Mouse (Mus musculus) v-Abl transformed pro-B cells (cell line): ENCODE data around the gene Adam33.
"Not testable (repeated sequence)": the region's sequence is repeated elsewhere in the genome, so short reads cannot be mapped to it uniquely, and the experiment has no call there.

ENCODE experiments used
- in situ Hi-C, 2 experiments: fragments of 400-800 bp; cut with MboI; formaldehyde crosslinking; loops; one replicate each; pipeline ENCODE4 v1.15.1; 2025; ENCODE audit not compliant: unreplicated experiment in 2 of 2

Gene Adam33

DNA sequence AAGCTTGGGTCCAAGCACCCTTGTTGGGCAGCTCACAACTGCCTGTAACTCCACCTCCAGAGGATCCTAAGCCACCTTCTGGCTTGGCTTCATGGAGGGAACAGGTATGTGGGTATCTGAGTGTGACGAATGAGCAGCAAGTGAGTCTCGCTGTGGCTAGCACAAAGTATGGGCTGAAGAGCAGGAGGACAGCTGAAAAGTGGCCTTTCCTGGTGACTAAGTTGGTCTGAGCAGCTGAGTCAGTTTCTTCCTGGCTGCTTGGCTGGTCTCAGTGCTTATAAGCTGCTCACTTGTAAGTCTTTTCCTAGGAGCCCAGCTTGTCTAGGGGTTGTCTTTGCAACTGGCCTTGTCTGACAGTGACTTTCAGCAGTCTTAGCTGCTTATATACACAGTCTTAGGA is 27.3 kb downstream of the Adam33 start:
- in situ Hi-C loops = no loop called here

DNA sequence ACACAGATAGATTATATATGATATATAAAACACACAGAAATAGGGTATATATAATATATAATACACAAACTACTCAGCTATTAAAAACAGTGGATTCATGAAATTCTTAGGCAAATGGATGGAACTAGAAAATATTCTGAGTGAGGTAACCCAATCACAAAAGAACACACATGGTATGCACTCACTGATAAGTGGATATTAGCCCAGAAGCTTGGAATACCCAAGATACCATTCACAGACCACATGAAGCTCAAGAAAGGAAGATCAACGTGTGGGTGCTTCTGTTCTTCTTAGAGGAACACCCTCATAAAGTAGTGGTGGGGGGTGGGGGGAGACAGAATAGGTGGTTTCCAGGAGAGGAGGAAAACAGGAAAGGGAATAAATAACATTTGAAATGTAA is 32.2 kb downstream of the Adam33 start:
- in situ Hi-C loops = not testable (repeated sequence)

DNA sequence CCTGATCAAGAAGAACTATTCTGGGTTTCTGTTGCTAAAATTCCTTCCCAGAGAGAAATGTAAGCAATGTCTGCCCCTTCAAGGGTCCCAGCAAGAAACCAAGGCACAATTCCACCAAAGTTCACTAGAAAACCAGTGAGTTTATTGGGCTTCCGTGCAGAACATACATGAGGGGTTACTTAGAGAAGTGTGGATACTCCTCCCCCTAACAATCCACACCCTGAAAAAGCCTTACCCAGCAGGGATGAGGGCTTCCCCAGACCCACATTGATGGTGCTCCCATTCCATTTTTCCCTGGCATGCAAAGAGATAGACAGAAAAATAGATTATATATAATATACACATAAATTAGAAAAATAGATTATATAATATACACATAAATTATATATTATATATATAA is 32.6 kb downstream of the Adam33 start:
- in situ Hi-C loops = no loop called here

DNA sequence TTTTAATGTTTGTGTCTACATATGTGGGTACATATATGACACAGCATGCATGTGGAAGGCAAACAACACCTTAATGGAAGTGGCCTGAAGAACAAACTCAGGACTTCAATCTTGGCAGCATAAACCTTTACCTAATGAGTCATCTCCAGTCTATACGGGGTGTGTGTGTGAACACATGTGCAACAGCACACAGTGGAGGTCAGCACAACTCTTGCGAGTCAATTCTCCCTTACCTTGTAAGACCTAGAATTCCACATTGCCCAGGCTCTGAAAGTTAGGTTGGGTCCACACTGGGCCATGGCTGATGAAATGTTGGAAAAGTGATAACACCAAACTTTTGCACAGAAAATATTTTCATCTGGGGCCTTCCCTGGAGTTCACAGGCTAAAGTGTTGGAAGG is 33.1 kb downstream of the Adam33 start:
- in situ Hi-C loops = no loop called here

DNA sequence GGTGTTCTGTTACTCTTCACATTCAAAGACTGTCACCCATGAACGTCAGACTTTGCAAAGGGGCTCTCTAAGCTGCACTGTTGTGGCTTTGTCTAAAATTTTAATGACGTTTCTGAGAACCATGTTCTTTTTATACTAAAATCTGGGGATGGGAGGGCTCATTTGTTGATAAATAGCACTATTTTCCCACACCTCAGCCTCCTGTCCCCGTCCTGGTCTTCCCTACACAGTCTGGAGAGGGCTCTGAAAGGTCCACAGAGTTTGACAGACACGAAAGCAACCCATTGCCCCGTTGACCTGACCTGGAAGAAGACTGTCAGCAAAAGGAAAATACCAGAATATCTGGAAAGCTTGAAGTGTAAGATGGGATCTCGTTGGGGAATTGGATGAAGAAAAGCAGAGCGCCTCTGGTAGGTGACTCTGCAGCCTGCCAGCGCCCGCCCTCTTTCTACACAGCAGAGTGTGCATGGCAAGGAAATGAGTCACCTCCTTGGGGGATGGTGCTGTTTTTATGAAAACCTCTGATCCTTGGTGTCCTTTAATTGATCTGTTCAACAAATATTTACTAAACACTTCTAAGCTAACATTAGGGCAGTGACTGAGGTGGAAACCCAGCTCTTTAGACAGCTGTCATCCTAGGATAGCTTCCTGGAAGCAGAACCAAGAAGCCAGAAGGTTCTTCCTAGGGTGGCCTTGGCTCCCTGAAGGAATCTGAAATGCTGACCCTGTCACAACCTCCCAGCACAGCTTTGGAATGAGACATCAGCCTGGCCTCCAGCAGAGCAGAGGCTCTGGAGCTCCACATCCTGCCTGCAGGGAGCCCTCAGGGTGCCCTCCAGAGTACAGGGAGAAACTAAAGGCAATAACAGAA is 34.3 kb downstream of the Adam33 start:
- in situ Hi-C loops = no loop called here

DNA sequence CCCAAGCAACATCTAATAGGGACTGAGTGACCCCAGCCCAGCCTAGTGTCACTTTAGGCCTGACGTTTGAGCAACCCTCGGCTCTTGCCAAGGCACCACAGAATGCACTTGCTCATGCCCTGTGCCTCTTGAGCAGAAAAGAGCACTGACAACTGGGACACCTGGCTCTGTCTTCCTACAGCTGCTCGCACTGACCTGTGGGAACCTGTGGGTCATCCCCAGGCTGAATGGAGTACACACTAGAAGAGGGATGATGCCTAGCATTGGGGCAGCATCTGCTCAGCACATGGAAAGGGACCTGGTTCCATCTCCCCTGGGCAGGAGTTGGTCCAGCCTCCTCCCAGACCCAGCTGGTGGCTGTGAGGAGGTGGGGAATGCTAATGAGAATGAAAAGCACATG is 36.7 kb downstream of the Adam33 start:
- in situ Hi-C loops = no loop called here

DNA sequence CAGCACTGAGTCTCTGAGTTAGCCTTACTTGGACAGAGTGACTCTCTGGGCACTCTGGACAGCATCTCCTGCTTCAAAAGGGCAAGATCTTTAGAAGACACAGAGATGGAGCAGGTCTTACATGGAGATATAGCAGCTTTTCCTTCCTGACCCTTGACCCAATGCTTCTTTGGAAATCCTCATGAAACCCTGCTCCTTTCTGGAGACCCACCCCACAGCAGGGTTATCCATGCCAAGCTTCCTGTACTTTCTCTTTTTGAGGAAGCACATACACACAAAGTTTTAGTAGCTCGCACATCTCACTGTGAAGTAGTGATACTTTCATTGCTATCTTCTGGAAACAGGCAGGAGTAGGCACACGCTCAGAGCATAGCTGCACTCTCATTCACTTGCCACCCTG is 38.4 kb downstream of the Adam33 start:
- in situ Hi-C loops = no loop called here

DNA sequence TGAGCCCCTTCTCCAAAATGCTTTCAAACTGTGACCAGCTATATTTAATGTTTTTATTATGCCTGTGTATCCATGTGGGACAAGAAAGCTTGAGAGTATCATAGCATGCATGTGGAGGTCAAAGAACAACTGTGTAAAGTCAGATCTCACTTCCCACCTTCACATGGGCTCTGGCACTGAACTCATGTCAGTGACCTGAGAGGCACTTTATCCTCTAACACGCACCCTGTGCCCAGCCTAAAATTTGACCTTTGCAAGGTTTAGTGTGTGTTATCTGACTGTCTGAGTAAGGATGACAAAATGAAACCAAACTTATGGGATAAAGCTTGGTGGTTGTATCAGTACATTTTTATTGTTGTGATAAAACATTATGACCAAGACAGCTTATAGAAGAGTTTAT is 53.0 kb downstream of the Adam33 start:
- in situ Hi-C loops = no loop called here

DNA sequence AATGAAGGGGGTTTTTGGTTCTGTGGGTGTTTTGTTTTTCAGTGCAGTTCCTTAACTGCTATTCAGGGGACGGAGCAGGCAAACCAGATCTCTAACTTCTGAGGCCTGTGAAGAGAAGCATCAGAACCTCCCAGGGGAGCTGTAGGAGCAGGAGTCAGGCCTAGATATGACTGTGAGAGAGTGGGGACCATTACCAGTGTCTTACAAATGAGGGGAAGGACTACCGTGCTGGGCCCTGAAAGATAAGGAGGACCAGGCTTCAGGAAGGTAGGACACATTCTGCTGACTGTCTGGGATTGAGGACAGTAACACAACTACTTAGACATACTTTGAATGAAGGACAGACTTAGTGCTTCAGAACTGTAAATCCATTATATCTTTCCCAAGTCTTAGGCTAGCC is 54.5 kb downstream of the Adam33 start:
- in situ Hi-C loops = no loop called here
